Mouse (Mus musculus) lung, embryonic 16.5 days (tissue): Measurements from ENCODE around the gene Pitpnm2. TPM values are rescaled to one million over a fixed set of nuclear protein-coding genes. Genes with fewer than 3 reads are reported as not detected.
A peak's percentile ranks its signal among the peaks of the same experiment; 100 is the strongest.
"Not testable (repeated sequence)": the region's sequence is repeated elsewhere in the genome, so short reads cannot be mapped to it uniquely, and the experiment has no call there.

Source experiments
- ATAC-seq: fragments of 200-750 bp; cut with Nextera tagmentation; 2 replicates; pipeline ENCODE4 v1.8.0; 2017; ENCODE audit warnings: low read depth, mild to moderate bottlenecking, moderate library complexity
- H3K27ac ChIP-seq: fragments of 300-500 bp; sonication (generic); 2 replicates; pipeline ENCODE4 v1.5.1; 2014; ENCODE audit warnings: mild to moderate bottlenecking, control low read depth, low read length
- H3K27me3 ChIP-seq: fragments of 300-500 bp; sonication (generic); 2 replicates; pipeline ENCODE4 v1.6.1; 2014; ENCODE audit warnings: low read depth, low read length, mixed read lengths; ENCODE audit not compliant: control insufficient read depth, insufficient read depth
- H3K36me3 ChIP-seq: fragments of 300-500 bp; sonication (generic); 2 replicates; pipeline ENCODE4 v1.6.1; 2014; ENCODE audit warnings: low read length; ENCODE audit not compliant: control insufficient read depth, insufficient read depth
- H3K4me1 ChIP-seq: fragments of 300-500 bp; sonication (generic); replicated peaks from 2 replicates; pipeline ENCODE4 v1.6.1; 2014; ENCODE audit warnings: low read length, mixed read lengths; ENCODE audit not compliant: control insufficient read depth, insufficient read depth
- H3K4me2 ChIP-seq: fragments of 300-500 bp; sonication (generic); 2 replicates; pipeline ENCODE4 v1.6.1; 2014; ENCODE audit warnings: low read depth, low read length, control low read depth
- H3K4me3 ChIP-seq: fragments of 300-500 bp; sonication (generic); 2 replicates; pipeline ENCODE4 v1.5.1; 2014; ENCODE audit warnings: mild to moderate bottlenecking, low read length, control low read depth
- H3K9ac ChIP-seq: fragments of 300-500 bp; sonication (generic); 2 replicates; pipeline ENCODE4 v1.6.1; 2014; ENCODE audit warnings: low read length, control low read depth
- H3K9me3 ChIP-seq: fragments of 300-500 bp; sonication (generic); 2 replicates; pipeline ENCODE4 v1.6.1; 2016; ENCODE audit warnings: low read length; ENCODE audit not compliant: control insufficient read depth
- WGBS: fragments of 180-500 bp; shearing (Covaris S2); extraction: QIAGEN DNeasy Blood & Tissue Kit; methylation state at CpG from one replicate; pipeline ENCODE4 v1.1.7; 2014; 5-methylcytosine and 5-hydroxymethylcytosine counted together
- polyA plus RNA-seq: library from polyadenylated mRNA; unstranded; fragments of >200 nt; fragmentation: Nextera tagmentation; extraction: Ambion mirVana; gene quantifications from 2 replicates; pipeline ENCODE4 v1.2.1, GENCODE M21; 2015

Gene Pitpnm2
- 6.6 and 9.2 TPM in 2 replicates for polyA plus RNA-seq

DNA sequence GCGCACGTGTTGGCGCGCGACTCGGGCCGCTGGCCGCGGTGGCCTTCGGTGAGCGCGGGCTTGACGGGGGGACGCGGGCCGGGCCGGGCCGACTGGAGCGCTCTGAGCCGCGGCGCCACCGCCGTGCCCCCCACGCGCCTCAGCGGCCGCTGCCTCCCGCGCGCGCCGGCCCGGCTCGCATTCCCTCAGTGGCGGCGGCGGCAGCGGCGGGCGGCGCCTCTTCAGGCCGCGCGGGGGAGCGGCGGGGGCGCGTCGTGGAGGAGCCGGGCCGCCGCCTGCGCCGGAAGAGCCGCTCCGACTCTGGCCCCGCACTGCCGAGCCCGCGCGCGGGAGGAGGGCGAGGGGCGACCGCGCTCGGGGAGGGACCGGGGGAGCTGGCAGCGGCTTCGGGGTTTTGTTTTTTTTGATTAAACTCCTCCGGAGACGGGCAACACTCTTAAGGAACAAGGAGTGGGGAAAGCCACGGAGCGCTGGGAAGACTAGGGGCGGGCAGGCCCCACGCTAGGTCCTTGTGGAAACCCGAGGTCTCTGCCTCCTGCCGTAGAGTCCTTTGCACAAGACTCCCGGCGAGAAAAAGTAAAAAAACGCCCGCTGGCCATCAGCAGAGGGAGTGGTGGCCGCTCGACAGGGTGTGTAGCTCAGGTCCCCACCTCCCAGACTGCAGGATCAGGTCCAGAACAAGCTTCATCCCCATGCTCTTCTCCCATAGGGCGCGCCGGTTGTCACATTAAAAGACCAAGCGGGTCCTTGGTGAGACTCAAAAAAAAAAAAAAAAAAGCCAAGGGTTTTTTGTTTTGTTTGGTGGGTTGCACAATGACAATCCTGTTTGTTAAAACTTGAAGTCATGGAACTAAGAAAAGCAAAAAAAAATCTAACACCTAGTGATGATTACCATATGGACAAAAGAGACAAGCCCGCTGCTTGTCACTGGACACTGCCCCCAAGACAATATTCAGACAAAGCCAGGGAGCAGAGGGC lies at the start of gene Pitpnm2:
Gene Pitpnm2, minus strand, starts transcription at position 147 of the 978 bp plus-strand sequence.
- peak within 1 kb of the TSS; percentile 84 for H3K9ac ChIP-seq
- peak within 1 kb of the TSS; percentile 72 for H3K4me3 ChIP-seq
- WGBS: under 1% methylated on average over 54 of the region's 90 CpGs
- H3K4me1 ChIP-seq: peaks cover 22% of the 10 kb centered on the region
- no peaks in the 10 kb centered on the region for H3K27me3 ChIP-seq
- H3K9me3 ChIP-seq: no peaks in the 10 kb centered on the region
- H3K27ac ChIP-seq: peak within 1 kb of the TSS; percentile 89
- peak; percentile 83 for ATAC-seq
- peak within 1 kb of the TSS; percentile 85 for H3K4me2 ChIP-seq
- H3K36me3 ChIP-seq: 0 out of 2 replicates have a peak, but pooled peaks cover 3% of the 10 kb centered on the region

DNA sequence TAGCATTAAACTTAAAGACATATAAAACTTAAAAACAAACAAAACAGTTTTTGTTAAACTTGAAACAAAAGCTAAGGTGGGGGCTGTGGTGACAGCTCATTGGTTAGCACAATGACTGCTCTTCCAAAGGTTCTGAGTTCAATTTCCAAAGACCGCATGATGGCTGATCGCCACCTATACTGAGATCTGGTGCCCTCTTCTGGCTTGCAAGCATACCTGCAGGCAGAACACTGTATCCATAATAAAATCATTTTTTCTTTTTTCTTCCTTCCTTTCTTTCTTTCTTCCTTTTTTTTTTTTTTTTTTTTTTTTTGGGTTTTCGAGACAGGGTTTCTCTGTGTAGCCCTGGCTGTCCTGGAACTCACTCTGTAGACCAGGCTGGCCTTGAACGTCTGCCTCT lies 49.7 kb upstream of the Pitpnm2 start:
- 47% methylated on average over 3 of the region's 4 CpGs for WGBS

DNA sequence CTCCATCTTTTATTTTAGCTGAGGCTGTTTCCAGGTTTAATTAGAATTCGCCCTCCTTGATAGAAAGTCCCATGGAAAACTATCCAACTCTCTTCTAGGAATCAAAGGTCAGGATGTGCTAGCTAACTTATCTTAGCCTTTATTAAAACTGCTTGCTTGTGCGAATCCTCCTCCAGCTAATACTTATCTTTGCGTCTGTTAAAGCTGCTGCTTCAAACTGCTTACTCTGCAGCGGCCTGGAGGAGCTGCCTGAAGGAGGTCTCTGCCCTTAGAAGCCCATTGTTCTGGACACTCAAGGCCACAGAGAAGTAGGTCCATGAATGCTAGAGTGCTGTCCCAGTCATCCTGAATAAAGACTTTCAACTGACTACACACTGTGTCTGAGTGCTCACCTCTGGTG lies 46.9 kb upstream of the Pitpnm2 start:
- H3K27me3 ChIP-seq: no peaks in the 10 kb centered on the region
- no peak overlapping the region for H3K4me3 ChIP-seq
- ATAC-seq: no peak
- H3K4me2 ChIP-seq: no peak overlapping the region
- WGBS: 90% methylated on average over 4 of the region's 4 CpGs
- no peaks in the 10 kb centered on the region for H3K4me1 ChIP-seq
- H3K9me3 ChIP-seq: no peaks in the 10 kb centered on the region
- no peak overlapping the region for H3K27ac ChIP-seq
- H3K9ac ChIP-seq: no peak overlapping the region
- peaks cover 26% of the 10 kb centered on the region for H3K36me3 ChIP-seq

More for the DNA sequence above, 49.7 kb upstream of the Pitpnm2 start:
- ATAC-seq, H3K9ac ChIP-seq, H3K27me3 ChIP-seq, H3K27ac ChIP-seq, H3K9me3 ChIP-seq, H3K4me1 ChIP-seq, H3K4me2 ChIP-seq, H3K4me3 ChIP-seq: not testable (repeated sequence)
- H3K36me3 ChIP-seq: peaks cover 26% of the 10 kb centered on the region

DNA sequence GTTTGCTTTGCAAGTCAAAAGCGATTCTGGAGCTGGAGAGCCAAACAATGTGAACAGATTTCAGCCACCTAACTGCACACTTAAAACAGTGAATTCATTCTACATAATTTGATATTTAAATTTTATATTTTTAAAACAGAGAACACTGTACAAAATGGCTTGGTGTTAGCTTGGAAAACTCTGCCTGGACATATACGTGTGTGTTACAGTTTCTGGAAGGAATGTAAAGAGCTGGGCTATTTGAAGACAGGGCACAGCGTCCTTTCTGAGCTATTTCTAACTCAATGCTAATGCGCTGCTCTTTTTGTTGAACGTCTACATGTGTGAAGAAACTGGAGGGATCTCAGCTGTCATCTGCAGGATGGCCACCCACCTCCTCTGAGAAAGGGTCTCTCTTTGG lies 44.4 kb upstream of the Pitpnm2 start:
- no peak overlapping the region for H3K27ac ChIP-seq
- H3K4me1 ChIP-seq: no peaks in the 10 kb centered on the region
- peaks cover 42% of the 10 kb centered on the region for H3K36me3 ChIP-seq
- WGBS: 92% methylated on average over 5 of the region's 5 CpGs
- H3K4me2 ChIP-seq: no peak overlapping the region
- ATAC-seq: no peak
- no peak overlapping the region for H3K4me3 ChIP-seq
- H3K9me3 ChIP-seq: no peaks in the 10 kb centered on the region
- H3K9ac ChIP-seq: no peak overlapping the region
- no peaks in the 10 kb centered on the region for H3K27me3 ChIP-seq

DNA sequence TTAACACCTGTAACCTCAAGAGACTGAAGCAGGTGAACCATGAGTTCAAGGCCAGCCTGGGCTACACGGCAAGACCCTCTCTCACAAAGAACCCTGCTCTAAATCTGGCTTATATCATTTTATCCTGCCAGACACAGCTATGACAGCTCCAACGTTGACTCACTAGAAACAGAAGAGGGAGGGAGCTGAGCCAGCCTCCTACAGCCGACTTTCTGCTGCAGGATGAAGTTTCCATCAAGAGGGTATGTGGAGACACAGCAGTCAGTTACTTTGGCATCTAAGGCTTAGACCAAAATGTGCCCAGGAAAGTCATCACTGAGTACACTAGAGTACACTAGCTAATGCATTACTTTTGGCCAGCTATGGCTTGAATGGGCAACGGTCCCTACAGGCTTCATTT lies 40.7 kb upstream of the Pitpnm2 start:
- no peaks in the 10 kb centered on the region for H3K4me1 ChIP-seq
- peaks cover 35% of the 10 kb centered on the region for H3K36me3 ChIP-seq
- no peak overlapping the region for H3K4me3 ChIP-seq
- no peaks in the 10 kb centered on the region for H3K27me3 ChIP-seq
- no peak for ATAC-seq
- no peak overlapping the region for H3K4me2 ChIP-seq
- H3K27ac ChIP-seq: no peak overlapping the region
- 84% methylated on average over 4 of the region's 4 CpGs for WGBS
- no peak overlapping the region for H3K9ac ChIP-seq
- peaks cover 2% of the 10 kb centered on the region; the same call in 1 of the 2 replicates for H3K9me3 ChIP-seq

DNA sequence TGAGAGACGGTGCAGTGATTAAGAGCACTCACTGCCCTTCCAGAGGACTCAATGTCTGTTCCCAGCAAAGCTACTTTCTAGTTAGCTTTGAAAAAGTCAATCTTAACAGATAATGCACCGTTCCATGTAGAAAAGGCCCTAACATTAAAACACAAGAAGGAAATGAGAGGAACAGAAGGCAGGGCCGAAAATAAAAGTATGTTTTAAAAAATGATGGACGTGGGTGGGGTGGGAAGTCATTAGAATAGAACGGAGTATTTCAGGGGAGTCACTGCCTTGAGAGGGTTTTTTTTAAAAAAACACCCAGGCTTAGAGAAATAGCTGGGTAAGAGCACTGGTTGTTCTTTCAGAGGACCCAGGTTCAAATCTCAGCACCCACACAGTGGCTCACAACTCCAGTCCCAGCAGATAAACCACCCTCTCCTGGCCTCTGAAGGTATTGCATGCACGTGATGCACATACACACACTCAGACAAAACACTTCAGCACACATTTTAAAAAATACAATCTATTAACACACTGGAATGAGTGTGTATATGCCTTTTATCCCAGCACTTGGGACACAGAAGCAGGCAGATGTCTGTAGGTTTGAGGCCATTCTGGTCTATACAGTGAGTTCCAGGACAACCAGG lies 38.2 kb upstream of the Pitpnm2 start:
- ATAC-seq: no peak
- Histone ChIP-seq H3K9me3 (peaks cover 2% of the 10 kb centered on the region; the same call in 1 of the 2 replicates), H3K36me3 (peaks cover 35% of the 10 kb centered on the region), H3K27ac (no peak overlapping the region), H3K4me2 (no peak overlapping the region), H3K4me3 (no peak overlapping the region), H3K9ac (no peak overlapping the region), H3K4me1 (no peaks in the 10 kb centered on the region), H3K27me3 (no peaks in the 10 kb centered on the region)
- WGBS: 93% methylated on average over 6 of the region's 6 CpGs

DNA sequence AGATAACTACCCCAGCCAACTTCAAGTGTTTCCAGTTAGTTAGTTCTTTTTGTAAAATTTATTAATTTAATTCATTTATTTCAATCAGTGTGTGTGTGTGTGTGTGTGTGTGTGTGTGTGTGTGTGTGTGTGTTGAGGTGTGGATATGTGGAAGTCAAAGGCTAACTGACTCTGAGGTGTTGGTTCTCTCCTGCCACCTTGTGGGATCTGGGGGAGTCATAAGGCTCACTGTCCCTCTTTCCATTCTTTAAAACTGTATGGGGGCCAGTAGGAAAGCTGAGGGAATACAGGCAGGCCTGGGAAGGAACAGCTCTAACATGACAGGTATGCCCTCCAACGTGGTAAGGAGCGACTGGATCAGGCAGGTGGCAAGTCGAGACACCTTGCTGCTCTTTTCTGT lies 34.8 kb upstream of the Pitpnm2 start:
- no peaks in the 10 kb centered on the region for H3K4me1 ChIP-seq
- no peaks in the 10 kb centered on the region for H3K27me3 ChIP-seq
- H3K9me3 ChIP-seq: peaks cover 2% of the 10 kb centered on the region; the same call in 1 of the 2 replicates
- H3K27ac ChIP-seq: no peak overlapping the region
- H3K36me3 ChIP-seq: peaks cover 22% of the 10 kb centered on the region
- H3K4me3 ChIP-seq: no peak overlapping the region
- no peak overlapping the region for H3K4me2 ChIP-seq
- WGBS: 62% methylated on average over 3 of the region's 3 CpGs
- H3K9ac ChIP-seq: no peak overlapping the region
- ATAC-seq: no peak

DNA sequence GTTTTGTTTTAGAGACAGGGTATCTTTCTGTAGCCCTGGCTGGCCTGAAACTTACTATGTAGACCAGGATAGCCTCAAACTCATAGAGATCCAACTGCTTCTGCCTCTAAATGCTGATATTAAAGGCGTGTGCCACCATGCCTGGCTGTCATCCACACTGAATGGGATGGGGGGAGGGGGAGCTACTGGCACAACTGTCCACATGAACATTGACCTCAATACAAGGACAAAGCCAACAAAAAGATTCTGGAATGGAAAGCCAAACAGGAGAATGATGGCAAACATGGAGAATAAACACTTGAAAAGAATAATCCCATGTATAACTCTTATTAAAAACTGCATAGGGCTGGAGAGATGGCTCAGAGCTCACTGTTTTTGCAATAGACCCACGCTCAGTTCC lies 33.3 kb upstream of the Pitpnm2 start:
- peaks cover under 1% of the 10 kb centered on the region; the same call in 1 of the 2 replicates for H3K9me3 ChIP-seq
- H3K27ac ChIP-seq: no peak overlapping the region
- no peak for ATAC-seq
- no peaks in the 10 kb centered on the region for H3K4me1 ChIP-seq
- H3K4me3 ChIP-seq: no peak overlapping the region
- no peaks in the 10 kb centered on the region for H3K27me3 ChIP-seq
- WGBS: 80% methylated on average over 2 of the region's 2 CpGs
- H3K4me2 ChIP-seq: no peak overlapping the region
- H3K36me3 ChIP-seq: peaks cover 13% of the 10 kb centered on the region
- H3K9ac ChIP-seq: no peak overlapping the region

DNA sequence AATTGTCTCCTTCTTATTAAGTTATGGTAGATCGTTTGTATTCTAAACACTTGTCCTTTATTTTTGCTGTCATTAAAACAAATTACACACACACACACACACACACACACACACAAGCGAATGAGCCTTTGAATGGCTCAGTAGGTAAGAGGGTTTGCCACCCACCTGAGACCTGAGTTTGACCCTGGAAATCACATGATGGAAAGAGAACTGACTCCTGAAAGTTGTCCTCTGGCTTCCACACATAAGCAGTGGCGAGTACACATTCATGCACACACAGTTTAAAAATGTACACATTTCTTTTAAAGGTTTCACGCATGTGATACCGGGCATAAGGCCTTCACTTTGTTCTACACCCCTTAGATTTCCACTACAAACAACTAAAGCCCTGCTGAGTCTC lies 20.7 kb upstream of the Pitpnm2 start:
- H3K4me3 ChIP-seq: no peak overlapping the region
- no peaks in the 10 kb centered on the region; the same call in none of the 2 replicates for H3K36me3 ChIP-seq
- no peaks in the 10 kb centered on the region; the same call in 1 of the 2 replicates for H3K4me1 ChIP-seq
- H3K27ac ChIP-seq: no peak overlapping the region
- no peak overlapping the region for H3K4me2 ChIP-seq
- ATAC-seq: no peak
- no peaks in the 10 kb centered on the region for H3K9me3 ChIP-seq
- WGBS: 89% methylated on average over 5 of the region's 5 CpGs
- no peaks in the 10 kb centered on the region for H3K27me3 ChIP-seq
- H3K9ac ChIP-seq: no peak overlapping the region
